ENCODE assay signal across 8 mouse cellular contexts in the genomic region with DNA sequence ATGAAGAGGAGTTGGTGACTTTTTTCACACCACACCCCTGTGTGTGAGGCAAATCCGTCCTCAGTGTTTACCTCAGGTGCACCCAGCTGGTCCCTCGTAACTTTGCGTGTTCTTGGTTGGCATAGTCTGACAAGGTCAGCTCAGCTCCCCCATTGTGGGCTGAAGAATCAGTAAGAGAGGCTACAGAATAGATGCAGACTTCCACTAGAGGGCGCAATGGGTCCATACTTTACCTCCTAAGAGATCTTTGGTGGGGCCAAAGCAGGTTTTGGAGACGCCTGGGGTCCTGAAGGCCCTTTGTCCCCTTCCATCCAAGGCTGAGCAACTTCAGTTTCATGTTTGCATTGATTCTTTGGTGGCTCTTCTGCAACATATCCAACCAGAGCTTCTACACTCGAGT. TPM values are rescaled to one million over a fixed set of nuclear protein-coding genes. Genes with fewer than 3 reads are reported as not detected.
DNase-seq lines count a peak whose midpoint lies in the region; ATAC-seq and TF ChIP-seq lines count a peak whose summit lies in the region.

No protein-coding gene starts in this region.

- no peak overlapping the region for H3K9ac ChIP-seq in kidney, embryonic 15.5 days

- no peaks in the 10 kb centered on the region for H3K27me3 ChIP-seq in kidney, adult 2 months (replicated peaks; ENCODE audit: control insufficient read depth, insufficient read depth, low read length)
- H3K27me3 ChIP-seq in kidney, embryonic 15.5 days, result peaks cover 49% of the 10 kb centered on the region

- TF ChIP-seq POLR2A in kidney, adult 2 months (IDR thresholded peaks at IDR 0.05; ENCODE audit: low read depth, low read length), result no peak

- no peak overlapping the region for H3K4me3 ChIP-seq in kidney, adult 2 months (ENCODE audit: insufficient read depth, low read depth, low read length)
- no peak overlapping the region for H3K4me3 ChIP-seq in kidney, embryonic 15.5 days (replicated peaks)

- intact Hi-C loops in left cerebral cortex, postnatal 10 days (cut with DNase I), result loop anchor here (2.0 kb wide), 2 partner anchors 99 to 327 kb away; no protein-coding TSS in a partner anchor

- no peaks in the 10 kb centered on the region for H3K9me3 ChIP-seq in kidney, embryonic 15.5 days (replicated peaks)

- DNase-seq in kidney, adult 2 months, result peak; percentile 37
- peak; percentile 54 for DNase-seq in MN1 (ENCODE audit: low spot score)
- peak; percentile 70 to 79 for DNase-seq in cerebellum, adult 18-20 months
- peak; percentile 44 to 65 for DNase-seq in left cerebral cortex, postnatal 10 days (ENCODE audit: extremely low spot score in 1 of 2, low spot score in 2 of 2)
- DNase-seq in retina, embryonic 14.5 days (ENCODE audit: low spot score), result peak; percentile 92

- H3K27ac ChIP-seq in kidney, adult 2 months (ENCODE audit: insufficient read depth, low read depth, low read length), result no peak overlapping the region
- no peak overlapping the region for H3K27ac ChIP-seq in kidney, embryonic 15.5 days

- 11% methylated on average over 6 of the region's 6 CpGs for WGBS in kidney, adult 2 months
- 18% methylated on average over 6 of the region's 6 CpGs for WGBS in kidney, embryonic 15.5 days

- peak; percentile 53 for TF ChIP-seq CTCF in kidney, adult 2 months (conservative IDR thresholded peaks at IDR 0.05; ENCODE audit: insufficient read depth, insufficient read length, low read depth, low read length)

- H3K4me1 ChIP-seq in kidney, adult 2 months (ENCODE audit: control insufficient read depth, insufficient read depth, low read length), result no peaks in the 10 kb centered on the region
- H3K4me1 ChIP-seq in kidney, embryonic 15.5 days, result 0 out of 2 replicates have a peak, but pooled peaks cover 6% of the 10 kb centered on the region

- H3K4me2 ChIP-seq in kidney, embryonic 15.5 days, result no peak overlapping the region

- H3K36me3 ChIP-seq in kidney, adult 2 months (ENCODE audit: control insufficient read depth, insufficient read depth, low read length), result no peaks in the 10 kb centered on the region
- no peaks in the 10 kb centered on the region for H3K36me3 ChIP-seq in kidney, embryonic 15.5 days

- ATAC-seq in kidney, embryonic 15.5 days (replicated peaks; ENCODE audit: low FRiP score), result no peak
- peak; percentile 59; the same call in 1 of the 2 replicates for ATAC-seq in granulocyte monocyte progenitor cell, adult 5-6 weeks (replicated peaks; ENCODE audit: poor library complexity, severe bottlenecking)
- ATAC-seq in erythroid progenitor cell, adult 5-6 weeks (replicated peaks; ENCODE audit: low FRiP score, poor library complexity, severe bottlenecking), result no peak

RNA-seq across cellular contexts. Expression of gene Otog, which starts 39.2 kb away (rescaled TPM):
- polyA plus RNA-seq in kidney, adult 2 months (2012; rRNA removed), result 0.04 and 0.06 TPM in 2 replicates
- 0.04 and 0.06 TPM in 2 replicates for polyA plus RNA-seq in kidney, embryonic 15.5 days (2015; fragmentation: Nextera tagmentation; extraction: Ambion mirVana)
- not detected in 2 replicates for total RNA-seq in granulocyte monocyte progenitor cell, adult 5-6 weeks (2014; fragmentation: Nextera tagmentation)
- total RNA-seq in granulocyte monocyte progenitor cell, adult 5-6 weeks (2017), result not detected in 2 replicates
- under 1 TPM; 0.26 to 0.34 TPM for total RNA-seq in left cerebral cortex, postnatal 10 days (2021)
- not detected in 2 replicates for total RNA-seq in erythroid progenitor cell, adult 5-6 weeks (2015; ENCODE audit: low replicate concordance)
- not detected in 2 replicates for total RNA-seq in erythroid progenitor cell, adult 5-6 weeks (2017; ENCODE audit: low replicate concordance)

RNA-seq across cellular contexts. Expression of gene Ush1c, which starts 41.6 kb away (rescaled TPM):
- polyA plus RNA-seq in kidney, adult 2 months (2012; rRNA removed), result 50.8 and 52.4 TPM in 2 replicates
- polyA plus RNA-seq in kidney, embryonic 15.5 days (2015; fragmentation: Nextera tagmentation; extraction: Ambion mirVana), result 13.8 and 14.5 TPM in 2 replicates
- total RNA-seq in granulocyte monocyte progenitor cell, adult 5-6 weeks (2014; fragmentation: Nextera tagmentation), result not detected in 2 replicates
- not detected in 2 replicates for total RNA-seq in granulocyte monocyte progenitor cell, adult 5-6 weeks (2017)
- under 1 TPM in 1 of 2 experiments, not detected in 1; 0.16 TPM for total RNA-seq in left cerebral cortex, postnatal 10 days (2021)
- not detected in 2 replicates for total RNA-seq in erythroid progenitor cell, adult 5-6 weeks (2015; ENCODE audit: low replicate concordance)
- not detected in 2 replicates for total RNA-seq in erythroid progenitor cell, adult 5-6 weeks (2017; ENCODE audit: low replicate concordance)

Comparison
In these comparisons a context has a peak if more than half of its experiments do, and no peak if none do; other contexts are left out.
1. DNase-seq: peak in every context shown above with its lines; median percentile 92 in retina, embryonic 14.5 days; 74 in cerebellum, adult 18-20 months; 54 in left cerebral cortex, postnatal 10 days; 54 in MN1; 37 in kidney, adult 2 months.